Mouse (Mus musculus): ENCODE results near the gene Katnbl1.

DNA sequence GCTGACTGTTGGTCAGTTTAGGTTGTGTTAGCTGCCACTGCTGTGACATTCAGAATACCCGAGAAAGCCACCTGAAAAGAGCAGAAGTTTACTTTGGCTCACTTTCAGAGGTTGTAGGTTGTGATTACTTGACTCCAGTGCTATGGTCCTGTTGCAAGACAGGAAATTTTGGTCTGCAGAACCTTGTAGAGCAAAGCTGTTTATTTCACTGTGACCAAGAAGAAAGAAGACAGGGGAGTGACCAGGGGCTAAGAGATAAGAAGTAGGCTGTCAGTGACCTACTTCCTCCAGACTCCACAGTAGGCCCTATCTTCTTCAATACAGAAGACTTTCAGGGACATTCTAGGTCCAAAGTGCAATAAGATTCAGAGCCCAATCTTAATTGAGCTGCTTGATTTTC, 17.6 kb downstream of the Katnbl1 start:
- no peak for TF ChIP-seq CTCF (IDR thresholded peaks at IDR 0.05; ENCODE audit: extremely low read depth, insufficient read depth, insufficient read length, insufficient replicate concordance)
- no peak for TF ChIP-seq POLR2A (IDR thresholded peaks at IDR 0.05; ENCODE audit: low read depth, low read length)

All from spleen, adult 2 months (tissue).